Mouse (Mus musculus) kidney, adult 9 months (tissue): Measurements from ENCODE around the gene Sstr3.

Experiments
- DNase-seq: peaks from one replicate; pipeline ENCODE4 v3.0.0; 2022

The Sstr3 gene

GRCm38 (mm10) chr15:78530671-78531450 lies 13.6 kb downstream of the Sstr3 start, which contains the start of gene C1qtnf6:
TSS of gene C1qtnf6 (minus strand) at chr15:78531416.
- DNase-seq: peak; percentile 62

GRCm38 (mm10) chr15:78530141-78530540 lies 14.3 kb downstream of the Sstr3 start:
- no peak for DNase-seq

GRCm38 (mm10) chr15:78529428-78529990 lies 15.0 kb downstream of the Sstr3 start:
- DNase-seq: peak; percentile 56

GRCm38 (mm10) chr15:78528726-78529411 lies 15.6 kb downstream of the Sstr3 start:
- DNase-seq: peak; percentile 56

- peak; percentile 37 for DNase-seq
These were observed 16.5 kb downstream of the Sstr3 start for GRCm38 (mm10) chr15:78527973-78528372.

- DNase-seq: no peak
These were observed 20.3 kb downstream of the Sstr3 start for GRCm38 (mm10) chr15:78524163-78524562.

GRCm38 (mm10) chr15:78521892-78522291 lies 22.6 kb downstream of the Sstr3 start:
- no peak for DNase-seq

GRCm38 (mm10) chr15:78521331-78521730 lies 23.2 kb downstream of the Sstr3 start:
- DNase-seq: no peak

GRCm38 (mm10) chr15:78520112-78520715 lies 24.3 kb downstream of the Sstr3 start:
- DNase-seq: peak; percentile 51

- DNase-seq: no peak
These were observed 26.3 kb downstream of the Sstr3 start for GRCm38 (mm10) chr15:78518221-78518620.

- DNase-seq: peak; percentile 15
These were observed 28.7 kb downstream of the Sstr3 start for GRCm38 (mm10) chr15:78515759-78516158.

GRCm38 (mm10) chr15:78514393-78515146 lies 29.9 kb downstream of the Sstr3 start:
- DNase-seq: peak; percentile 85

GRCm38 (mm10) chr15:78513019-78513418 lies 31.5 kb downstream of the Sstr3 start:
- DNase-seq: no peak

- no peak for DNase-seq
These were observed 32.5 kb downstream of the Sstr3 start for GRCm38 (mm10) chr15:78511951-78512350.

GRCm38 (mm10) chr15:78510736-78511135 lies 33.7 kb downstream of the Sstr3 start:
- DNase-seq: no peak

- DNase-seq: no peak
These were observed 34.3 kb downstream of the Sstr3 start for GRCm38 (mm10) chr15:78510121-78510576.

GRCm38 (mm10) chr15:78509297-78509899 lies 35.1 kb downstream of the Sstr3 start:
- DNase-seq: no peak

- no peak for DNase-seq
These were observed 36.0 kb downstream of the Sstr3 start for GRCm38 (mm10) chr15:78508443-78508842.

- DNase-seq: no peak
These were observed 38.9 kb downstream of the Sstr3 start for GRCm38 (mm10) chr15:78505541-78505940.

- no peak for DNase-seq
These were observed 39.7 kb downstream of the Sstr3 start for GRCm38 (mm10) chr15:78504816-78505215.

GRCm38 (mm10) chr15:78504013-78504412 lies 40.5 kb downstream of the Sstr3 start:
- no peak for DNase-seq
